Mouse (Mus musculus): ENCODE measurements around the gene Fam120b.

Gene Fam120b

DNA sequence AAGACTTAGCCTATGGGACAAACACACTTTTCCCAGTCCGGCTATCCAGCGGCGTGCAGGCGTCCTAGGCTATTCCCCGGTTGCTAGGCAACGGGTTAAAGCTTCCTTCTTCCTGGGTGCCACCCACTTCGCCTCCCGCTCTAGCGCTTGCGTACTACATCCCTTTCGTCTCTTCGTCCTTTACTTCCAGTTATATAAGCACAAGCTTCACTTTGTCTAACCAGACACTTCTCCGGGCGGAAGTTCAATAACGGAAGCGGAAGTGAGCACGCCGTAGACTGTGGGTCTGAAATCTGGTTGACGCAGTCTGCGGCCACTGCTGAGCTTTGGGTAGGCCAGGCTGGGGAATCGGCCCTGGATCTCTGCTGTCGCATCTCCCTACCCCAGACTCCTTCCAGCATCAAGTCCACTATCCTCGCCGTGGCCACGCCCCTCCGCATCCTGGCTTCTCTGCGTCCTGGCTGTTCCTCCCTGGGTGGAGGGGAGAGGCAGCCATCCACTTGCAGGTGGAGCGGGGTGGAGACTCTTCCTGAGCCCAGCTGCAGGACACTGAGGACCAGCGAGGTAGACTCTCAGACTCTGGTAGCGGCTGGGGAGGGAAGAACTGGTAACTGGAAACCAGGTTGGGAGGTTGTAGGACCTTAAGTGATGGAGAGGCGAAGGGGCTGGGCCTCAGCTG, at the start of gene Fam120b:
Gene Fam120b (plus strand): TSS at position 206 of the 679 bp plus-strand sequence.
- DNase-seq (ENCODE audit: low spot score in 2 of 2) = peak; percentile 76 to 89

DNA sequence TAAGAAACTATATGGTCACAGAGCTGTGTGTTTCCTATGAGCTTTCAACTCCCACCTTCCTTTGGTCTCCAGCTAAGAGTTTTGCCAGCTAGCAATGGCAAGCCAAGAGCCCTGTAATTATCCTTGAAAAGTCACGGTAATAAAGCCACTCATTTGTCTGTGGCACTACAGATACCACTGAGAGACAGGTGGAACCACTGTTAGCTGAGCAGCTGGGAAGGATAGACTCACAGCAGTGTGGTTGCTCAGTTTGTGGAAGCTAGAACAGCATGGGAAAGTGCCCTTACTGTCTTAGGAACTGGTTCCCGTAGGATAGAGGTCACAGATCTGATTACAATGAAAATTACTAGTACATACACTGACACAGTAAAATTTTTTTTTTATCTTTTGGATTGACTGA, 45.9 kb upstream of the Fam120b start:
- no peak for DNase-seq (ENCODE audit: low spot score in 2 of 2)

DNA sequence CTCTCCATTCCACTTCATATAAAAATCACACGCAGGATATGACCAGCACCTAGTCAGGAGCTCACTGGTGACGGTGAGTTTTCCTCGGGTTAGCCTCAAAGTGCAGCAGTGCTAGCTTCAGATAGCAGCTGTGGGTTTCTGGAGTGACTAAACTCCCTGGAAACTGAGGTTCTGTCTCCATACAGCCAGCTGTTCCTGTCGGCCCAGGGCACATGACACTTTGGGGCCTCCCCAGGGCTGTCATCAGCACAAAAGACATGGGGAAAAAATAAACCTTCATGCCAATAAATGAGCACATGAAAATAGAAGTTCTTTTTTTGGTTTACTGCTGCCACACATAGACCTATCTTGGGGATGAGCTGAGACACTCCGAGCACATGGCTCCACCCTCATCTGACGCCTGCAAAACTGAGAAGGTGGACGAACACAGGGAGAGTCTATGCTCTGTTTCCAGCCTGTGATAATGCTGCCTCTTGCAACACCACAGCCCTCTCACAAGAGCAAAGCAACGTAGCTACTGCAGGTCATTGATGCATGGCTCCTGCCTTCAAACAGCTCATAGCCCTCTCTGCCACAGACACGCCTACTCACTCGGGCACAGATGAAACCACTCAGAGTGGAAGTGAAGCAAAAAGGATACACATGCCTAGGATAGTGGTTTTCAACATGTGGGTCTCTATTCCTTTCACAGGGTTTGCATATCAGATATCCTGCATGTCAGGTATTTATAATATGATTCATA, 43.0 kb upstream of the Fam120b start:
- DNase-seq (ENCODE audit: low spot score in 2 of 2) = no peak

DNA sequence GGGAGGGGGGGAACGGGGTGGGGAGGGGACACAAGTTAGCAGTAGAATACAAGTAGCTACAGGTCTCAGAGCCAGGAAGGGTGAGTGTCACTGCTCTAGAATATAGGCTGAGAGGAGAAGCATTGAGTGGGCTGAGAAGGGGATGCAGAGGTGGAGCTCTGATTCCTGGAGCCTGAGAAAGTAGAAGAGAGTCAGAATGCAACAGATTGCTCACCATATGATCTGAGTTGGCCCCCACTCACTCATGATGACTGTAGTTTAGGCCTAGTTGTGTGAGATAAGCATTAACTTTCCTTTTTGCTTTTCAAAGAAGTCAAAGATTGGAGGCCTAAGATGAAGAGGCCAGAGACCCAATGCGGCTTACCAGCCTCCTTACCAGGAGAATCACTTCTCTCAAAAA, 42.0 kb upstream of the Fam120b start:
- DNase-seq (ENCODE audit: low spot score in 2 of 2) = no peak

DNA sequence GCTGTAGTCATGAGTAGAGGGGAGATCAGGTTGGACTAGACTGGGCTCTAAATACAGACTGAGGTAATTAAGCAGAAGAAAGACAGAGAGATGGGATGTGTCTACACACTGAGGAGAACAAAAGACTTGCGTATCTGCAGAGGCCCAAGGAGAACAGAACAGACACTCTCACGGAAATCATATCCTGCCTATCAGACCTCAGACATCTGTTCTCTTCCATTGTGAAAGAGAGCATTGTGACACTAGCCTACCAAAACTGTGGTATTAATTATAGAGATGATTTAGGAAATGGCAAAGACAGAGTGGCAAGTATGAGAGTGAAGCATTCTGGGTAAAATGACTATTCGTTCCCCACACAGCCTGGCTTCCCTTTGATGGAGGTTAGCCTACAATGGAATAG, 40.9 kb upstream of the Fam120b start:
- DNase-seq (ENCODE audit: low spot score in 2 of 2) = no peak

DNA sequence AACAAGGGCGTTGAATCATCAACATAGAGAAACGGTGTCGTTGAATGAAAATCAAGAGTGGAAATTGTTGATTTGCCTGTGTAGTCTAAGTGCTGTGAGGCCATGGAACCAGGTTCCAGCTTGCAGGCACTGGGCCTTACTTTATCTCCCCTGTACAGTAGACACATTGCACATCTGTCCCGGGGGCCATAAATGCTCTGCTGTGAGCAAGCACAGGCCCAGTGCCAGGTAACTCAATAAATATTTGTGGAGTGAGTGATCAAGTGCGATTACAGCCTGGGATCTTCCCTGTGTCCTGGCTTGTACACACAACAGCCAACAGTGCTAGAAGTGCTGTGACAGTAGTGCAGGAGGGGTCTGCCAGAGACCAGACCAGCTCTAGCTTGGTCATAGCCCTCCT, 39.5 kb upstream of the Fam120b start:
- DNase-seq (ENCODE audit: low spot score in 2 of 2) = peak; percentile 23 to 37

DNA sequence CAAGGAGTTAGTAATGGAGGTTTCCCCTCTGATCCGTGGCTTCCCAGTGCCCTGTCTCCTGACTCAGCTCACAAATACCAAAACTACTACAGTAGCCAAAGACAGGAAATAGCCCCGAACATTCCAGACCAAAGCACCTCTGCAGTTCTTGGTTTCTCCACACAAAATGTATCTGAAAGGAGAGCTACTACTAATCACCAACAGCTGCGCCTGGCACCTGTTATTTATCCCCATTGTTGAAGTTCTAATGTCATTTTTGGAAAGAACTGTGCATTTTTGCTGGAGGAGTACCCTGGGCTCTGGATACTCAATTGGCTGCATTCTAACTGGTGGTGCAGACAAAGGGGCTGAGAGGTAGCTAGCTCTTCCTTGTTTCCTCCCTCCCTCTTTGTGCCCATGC, 38.9 kb upstream of the Fam120b start:
- DNase-seq (ENCODE audit: low spot score in 2 of 2) = no peak

DNA sequence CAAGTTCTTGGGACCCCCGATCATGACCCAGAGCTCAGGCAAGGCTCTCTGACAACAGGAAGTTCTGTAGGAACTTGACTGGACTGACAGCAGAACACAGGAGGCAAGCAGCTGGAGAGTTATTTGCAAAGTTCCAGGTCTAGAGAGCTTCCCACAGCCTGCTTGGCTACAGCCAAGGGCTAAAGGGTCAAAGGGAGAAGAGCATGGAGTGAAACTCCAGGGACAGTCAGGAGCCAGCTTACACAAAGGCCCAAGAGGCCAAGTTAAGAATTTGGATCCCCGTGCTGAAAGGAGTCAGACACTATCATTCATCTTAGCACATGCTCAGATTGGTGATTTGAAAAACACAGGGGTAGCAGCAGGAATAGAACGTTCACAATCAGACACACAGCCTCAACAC, 32.3 kb upstream of the Fam120b start:
- no peak for DNase-seq (ENCODE audit: low spot score in 2 of 2)

DNA sequence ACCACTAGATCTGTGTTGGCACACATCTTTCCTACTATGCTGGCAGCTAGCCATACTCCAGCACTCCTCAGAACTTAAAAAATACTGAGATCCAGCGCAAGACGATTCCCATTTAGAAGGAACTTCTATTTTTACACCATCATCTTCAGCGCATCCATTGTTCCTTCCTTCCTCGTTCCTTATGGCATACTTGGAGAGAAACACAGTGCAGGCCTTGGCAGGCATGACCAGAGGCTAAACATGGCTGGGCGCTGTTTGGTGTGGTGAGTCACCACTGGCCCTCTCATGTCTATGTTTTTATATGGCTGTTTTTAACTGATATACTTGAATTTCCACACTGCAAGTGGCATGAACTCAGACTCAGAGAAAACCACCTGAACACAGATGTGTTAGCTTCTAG, 30.4 kb upstream of the Fam120b start:
- peak; percentile 48 to 62 for DNase-seq (ENCODE audit: low spot score in 2 of 2)

DNA sequence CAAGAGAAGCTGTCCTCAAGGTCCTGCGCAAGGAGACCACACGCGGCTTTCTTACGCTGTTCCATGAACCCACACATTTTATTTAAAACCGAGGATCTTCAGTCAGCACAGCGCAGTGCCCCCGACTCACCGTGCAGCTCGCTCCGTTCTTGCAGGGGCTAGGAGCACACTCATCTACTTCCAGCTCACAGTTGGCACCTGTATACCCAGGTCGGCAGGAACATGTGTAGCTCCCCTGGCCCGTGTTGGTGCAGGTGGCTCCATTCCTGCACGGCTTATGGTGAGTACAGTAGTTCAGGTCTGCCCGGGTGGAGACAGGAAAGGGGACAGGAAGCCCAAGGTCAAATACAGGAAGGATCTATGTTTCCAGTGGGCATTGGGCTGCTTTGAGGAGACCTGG, 25.6 kb upstream of the Fam120b start:
- no peak for DNase-seq (ENCODE audit: low spot score in 2 of 2)

DNA sequence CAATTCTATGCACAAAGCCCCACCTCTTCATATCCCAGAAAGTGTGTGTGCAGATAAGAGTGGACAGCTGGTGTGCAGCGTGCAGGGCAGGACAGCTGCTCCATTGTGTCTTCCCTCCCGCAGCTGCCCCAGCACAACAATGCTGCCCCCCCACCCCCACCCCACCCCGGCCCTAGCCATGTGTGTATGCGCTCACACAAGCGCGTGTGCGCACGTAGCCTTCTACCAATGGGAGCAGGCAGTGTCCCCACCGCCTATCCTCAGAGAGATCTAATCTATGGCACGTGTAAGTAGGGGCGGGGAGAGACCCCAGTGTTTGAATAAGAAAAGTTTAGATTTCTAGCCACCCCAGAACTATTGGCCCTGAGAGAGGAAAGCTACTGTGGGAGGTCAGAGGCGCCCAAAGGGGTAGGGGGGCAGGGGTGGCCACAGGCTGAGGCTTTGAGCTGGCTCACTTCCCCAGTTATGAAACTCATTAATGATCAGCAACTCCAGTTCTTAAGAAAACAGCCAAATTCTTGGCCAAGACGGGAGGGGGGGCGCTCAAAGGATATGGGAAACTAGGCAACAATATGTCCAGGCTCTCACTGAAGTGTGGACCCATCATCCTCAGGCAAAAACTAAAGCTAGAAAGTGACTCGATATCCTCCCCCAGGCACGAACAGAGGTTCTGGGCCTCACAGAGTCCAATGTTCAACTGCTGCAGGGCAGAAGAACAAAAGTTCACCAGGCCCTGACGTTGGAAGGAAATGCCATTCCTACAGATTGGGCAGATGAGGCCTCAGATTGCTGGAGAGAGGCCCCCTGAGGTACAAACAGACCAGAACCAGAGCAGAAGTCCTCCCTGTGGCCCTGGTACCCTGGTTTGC, 23.8 kb upstream of the Fam120b start:
- DNase-seq (ENCODE audit: low spot score in 2 of 2) = no peak

DNA sequence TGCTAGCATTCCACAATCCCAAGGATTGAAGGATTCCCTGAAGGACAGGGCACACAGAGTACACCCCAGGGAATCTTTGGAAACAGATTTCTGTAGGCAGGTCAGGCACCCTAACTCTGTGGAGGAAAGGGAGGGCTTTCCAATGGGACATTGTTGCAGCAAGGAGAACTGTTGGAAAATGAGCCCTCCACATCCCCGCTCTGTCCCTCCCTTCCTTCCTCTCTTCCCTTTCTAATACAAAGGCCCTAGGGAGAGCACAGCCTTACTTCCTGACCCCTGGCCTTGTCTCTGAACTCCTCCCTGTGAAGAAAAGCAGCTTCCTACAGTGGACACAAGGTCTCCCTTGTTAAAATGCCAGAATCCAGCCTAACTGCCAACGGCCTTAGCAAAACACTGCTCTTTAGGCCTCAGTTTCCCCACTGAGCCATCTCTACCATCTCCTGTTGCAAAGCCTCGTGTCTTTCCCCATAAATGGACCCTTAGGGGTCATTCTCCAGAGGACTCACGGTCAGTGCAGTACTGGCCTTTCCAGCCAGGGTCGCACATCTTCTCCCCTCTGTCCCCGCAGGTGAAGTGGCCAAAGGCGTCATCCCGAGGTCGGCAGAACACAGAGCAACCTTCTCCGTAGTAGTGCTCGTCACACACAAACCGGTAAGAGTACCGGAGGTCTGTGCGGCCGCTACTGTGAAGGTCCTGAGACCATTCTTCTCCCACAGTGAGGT, 22.9 kb upstream of the Fam120b start:
- DNase-seq (ENCODE audit: low spot score in 2 of 2) = no peak

DNA sequence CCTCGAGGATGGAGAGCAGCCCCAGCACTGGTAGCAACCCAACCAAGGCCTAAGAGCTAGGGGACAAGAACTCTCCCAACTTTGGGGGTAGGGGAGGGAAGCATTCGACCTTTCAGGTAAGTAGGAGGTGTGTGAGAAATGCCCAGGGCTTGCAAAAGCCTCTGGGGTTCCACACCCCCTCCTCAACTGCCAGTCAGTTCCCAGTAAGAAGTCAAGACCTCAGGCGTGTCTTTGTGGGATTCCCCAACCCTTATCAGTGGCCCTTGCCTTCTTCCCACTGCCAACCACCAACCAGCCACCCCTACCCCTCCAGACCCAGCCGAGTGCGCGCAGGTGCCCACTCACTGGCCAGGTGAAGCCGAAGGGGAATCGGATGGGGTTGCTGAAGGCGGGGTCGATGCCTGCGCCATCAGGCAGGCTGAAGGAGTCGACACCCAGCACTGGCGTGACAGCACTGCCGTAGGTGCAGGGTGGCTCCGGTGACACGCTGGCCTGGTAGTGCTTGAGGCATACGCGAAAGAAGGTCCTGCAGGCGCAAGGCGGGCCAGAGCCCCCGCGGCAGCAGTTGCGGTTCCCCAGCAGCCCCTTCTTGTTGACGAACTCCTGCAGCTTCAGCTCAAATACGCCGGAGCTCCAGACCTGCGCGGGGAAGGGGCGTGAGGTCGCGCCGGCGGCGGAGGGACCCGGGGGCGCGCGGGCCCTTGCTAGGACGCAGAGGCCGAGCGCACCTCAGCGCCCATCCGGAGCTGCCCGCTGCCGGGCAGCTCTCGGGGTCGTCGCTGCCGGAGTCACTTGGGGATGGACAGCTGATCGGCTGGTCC, 21.5 kb upstream of the Fam120b start:
- no peak for DNase-seq (ENCODE audit: low spot score in 2 of 2)

DNA sequence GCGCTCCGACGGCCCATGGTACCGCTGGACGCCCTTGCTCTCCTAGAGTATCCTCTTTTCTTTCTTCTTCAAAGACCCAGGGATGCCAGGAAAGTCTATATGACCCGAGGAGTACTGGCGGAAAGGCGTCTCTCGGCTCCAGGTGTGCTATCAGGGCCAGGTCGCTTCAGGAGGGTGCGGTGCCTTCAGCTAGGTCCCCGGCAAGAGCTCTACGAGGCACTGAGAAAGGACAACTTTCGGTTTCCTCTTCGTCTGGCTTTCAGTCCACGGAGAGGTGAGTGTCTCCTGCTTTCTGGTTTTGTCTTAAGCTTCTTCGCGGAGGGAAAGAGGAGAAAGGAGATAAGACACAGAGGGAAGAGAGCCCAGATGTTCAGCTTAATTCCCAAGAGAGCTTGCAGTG, 20.8 kb upstream of the Fam120b start:
- no peak for DNase-seq (ENCODE audit: low spot score in 2 of 2)

DNA sequence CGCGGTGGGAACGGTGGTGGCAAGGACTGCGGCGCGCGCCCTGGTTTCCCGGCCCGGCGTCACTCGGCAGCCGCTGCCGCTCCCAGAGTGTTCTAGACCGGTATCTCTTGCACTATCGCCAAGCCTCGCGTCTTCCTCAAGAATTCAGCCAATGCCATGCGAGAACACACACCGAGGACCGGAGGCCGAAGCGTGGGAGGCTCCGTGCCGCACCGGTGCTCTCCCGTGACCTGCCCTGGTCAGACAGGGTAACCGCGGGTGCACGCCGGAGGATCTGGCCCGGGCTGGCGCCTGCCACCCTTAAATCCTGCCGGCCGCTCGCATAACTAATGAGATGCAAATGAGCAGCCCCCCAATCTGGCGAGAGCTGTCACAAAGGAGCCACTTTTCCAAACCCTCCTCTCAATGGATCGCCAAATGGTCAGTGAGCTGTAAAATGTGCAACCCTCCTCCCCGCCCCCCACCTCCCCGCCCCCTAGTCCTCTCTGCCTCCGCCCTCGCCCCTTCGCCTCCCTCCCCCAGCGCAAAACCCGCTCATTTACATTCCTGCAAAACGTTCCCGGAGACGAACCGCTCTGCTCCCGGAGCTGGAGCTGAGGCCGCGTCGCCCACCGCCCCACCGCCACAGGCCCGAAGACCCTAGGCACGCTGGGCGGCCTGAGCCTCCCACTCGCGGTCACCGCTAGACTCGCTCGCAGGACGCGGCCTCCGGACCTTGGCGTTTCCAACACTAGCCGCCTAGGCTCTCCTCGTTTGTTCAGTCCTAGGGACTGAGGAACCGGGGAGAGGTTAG, 20.1 kb upstream of the Fam120b start:
- peak; percentile 63 to 70 for DNase-seq (ENCODE audit: low spot score in 2 of 2)

DNA sequence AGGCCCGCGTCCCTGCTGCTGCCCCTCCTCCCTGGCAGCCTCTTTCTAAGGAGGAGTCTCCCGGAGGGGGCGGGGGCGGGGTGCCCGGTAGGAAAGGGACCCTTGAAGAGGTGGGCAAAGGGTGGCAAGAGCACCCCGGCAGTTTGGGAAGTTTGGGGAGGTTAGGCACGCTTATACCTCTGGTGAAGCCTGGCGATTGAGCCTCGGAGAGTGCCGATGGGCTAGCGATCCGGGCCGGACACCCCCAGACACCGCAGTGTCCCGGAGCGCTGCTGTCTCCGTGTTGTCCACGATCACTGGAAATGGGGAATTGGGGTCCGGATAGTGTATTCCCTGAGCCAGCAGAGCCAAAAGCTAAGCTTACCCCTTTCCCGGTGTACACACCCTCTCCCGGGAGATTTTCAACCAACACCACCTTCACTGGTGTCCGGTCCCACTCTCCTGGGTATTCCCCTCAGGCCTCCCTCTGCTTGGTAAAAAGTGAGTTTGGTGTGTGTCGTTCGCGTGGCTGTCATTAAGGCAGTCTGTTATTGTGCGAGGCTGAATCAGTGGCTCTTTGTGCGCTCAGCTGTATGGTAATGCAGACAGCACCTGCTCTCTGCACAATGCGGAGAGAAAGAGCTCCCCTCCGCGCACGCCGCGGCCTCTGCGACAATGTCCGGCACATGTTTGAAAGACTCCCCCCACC, 19.4 kb upstream of the Fam120b start, which contains the start of gene Dll1:
Gene Dll1 (minus strand): TSS at position 379 of the 688 bp plus-strand sequence.
- no peak for DNase-seq (ENCODE audit: low spot score in 2 of 2)

DNA sequence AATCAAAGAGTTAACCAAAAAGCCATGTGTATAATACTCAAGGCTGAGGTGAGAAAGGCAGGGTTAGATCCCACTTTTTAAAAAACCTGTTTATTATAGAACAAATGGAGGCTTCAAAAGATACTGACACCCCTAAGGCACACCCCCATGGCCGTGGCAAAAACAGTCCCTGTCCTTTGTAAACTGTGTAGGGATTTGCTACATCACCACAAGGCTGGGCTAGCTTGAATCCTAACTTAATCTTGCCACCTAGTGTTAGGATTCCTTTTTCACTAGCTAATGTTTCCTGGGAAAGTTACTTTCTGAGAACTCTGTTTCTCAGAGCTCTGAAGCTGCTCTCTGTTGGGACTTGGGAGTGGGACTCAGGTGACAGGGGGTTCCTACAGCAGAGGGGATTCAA, 18.1 kb upstream of the Fam120b start:
- no peak for DNase-seq (ENCODE audit: low spot score in 2 of 2)

DNA sequence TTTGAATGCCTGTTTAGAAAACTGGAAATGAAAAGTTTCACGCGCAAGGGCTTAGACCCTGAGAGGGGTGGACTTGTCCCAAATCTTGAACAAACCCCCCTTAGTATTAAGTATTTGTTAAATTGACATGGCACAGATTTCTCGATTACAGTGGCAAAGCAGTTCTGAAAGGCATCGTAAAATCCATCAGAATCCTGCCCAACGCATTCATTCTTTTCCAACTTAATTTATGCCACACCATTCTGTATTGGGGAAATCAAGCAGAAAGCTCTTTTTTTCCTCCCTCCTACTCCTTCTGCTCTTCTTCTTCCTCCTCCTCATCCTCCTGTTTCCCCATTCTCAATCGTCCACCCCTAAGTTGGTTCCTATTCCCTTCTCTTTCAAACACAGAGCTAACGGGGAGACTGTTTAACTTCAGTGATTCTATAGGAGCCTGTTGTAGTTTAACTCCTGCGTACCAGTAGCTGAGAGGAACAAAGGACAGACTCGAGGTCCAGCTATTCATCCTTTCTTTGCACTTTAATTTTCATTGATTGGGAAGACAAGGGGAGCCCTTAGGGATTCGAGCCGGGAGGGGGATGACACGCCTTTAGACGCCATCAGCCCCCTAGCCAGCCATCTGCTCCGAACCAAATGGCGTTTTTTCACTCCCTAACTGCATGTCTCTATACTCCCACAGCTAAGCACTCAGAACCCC, 17.4 kb upstream of the Fam120b start:
- DNase-seq (ENCODE audit: low spot score in 2 of 2) = no peak
